ENCODE assay signal across 29 mouse cellular contexts in the genomic region with DNA sequence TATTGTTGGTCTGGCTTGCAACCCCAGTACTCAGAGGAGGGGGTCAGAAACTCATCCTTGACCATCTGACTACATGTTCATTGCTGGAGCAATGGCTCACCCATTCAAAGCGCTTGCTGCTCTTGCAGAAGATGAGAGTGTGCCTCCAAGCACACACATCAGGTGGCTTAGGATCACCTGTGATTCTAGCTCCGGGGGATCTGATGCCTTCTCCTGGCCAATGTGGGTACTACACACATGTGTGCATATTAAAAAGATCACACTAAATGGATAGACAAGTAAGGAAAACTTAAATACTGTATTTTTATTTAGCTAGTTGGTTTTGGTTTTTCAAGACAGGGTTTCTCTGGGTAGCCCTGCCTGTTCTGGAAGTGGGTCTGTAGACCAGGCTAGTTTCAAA. TPM values are rescaled to one million over a fixed set of nuclear protein-coding genes. Genes with fewer than 3 reads are reported as not detected.
DNase-seq lines count a peak whose midpoint lies in the region; ATAC-seq and TF ChIP-seq lines count a peak whose summit lies in the region.
"Had no signal": no experiment of that assay in that cellular context is flagged by ENCODE, and none has a peak within 500 bp of the region (broad histone marks: within the 10 kb centered on the region; RNA-seq: fewer than 3 reads in every experiment).

No protein-coding gene starts in this region.

- no peaks in the 10 kb centered on the region for H3K79me2 ChIP-seq in heart, adult 2 months (replicated peaks; ENCODE audit: control insufficient read depth, insufficient read depth, low read length)

- no peak for DNase-seq in heart, adult 2 months
- DNase-seq in heart, adult 9 months (ENCODE audit: low spot score in 2 of 2), result no peak
- no peak for DNase-seq in liver, postnatal 0 days
- DNase-seq in ES-CJ7 (ENCODE audit: low read depth, low spot score), result peak; percentile 44
- no peak for DNase-seq in gastrocnemius, adult 8-10 months (ENCODE audit: low spot score in 2 of 2)
- DNase-seq: B cell, adult 2 months; cerebellum, postnatal 10 days; heart, adult 18-20 months; heart, postnatal 4 days; kidney, adult 2 months; kidney, postnatal 14 days; midbrain, embryonic 14.5 days; right cerebral cortex, postnatal 25 days; thymus, adult 18-20 months had no signal

- 82% methylated on average over 2 of the region's 2 CpGs for WGBS in heart, adult 2 months
- 82% methylated on average over 2 of the region's 2 CpGs for WGBS in liver, postnatal 0 days (ENCODE audit: insufficient replicate concordance)
- WGBS in liver, embryonic 12.5 days (ENCODE audit: insufficient replicate concordance), result 78% methylated on average over 2 of the region's 2 CpGs
- 90% methylated on average over 2 of the region's 2 CpGs for WGBS in olfactory bulb, adult 2 months

- no peak overlapping the region for H3K27ac ChIP-seq in heart, adult 2 months
- H3K27ac ChIP-seq in liver, postnatal 0 days (ENCODE audit: low read depth), result no peak overlapping the region
- no peak overlapping the region for H3K27ac ChIP-seq in liver, embryonic 12.5 days
- peak overlapping the region; percentile 30; the same call in 1 of the 2 replicates for H3K27ac ChIP-seq in olfactory bulb, adult 2 months (ENCODE audit: insufficient read depth, low read depth, low read length)
- H3K27ac ChIP-seq: embryonic facial prominence, embryonic 13.5 days; forebrain, embryonic 15.5 days; heart, embryonic 15.5 days; limb, embryonic 13.5 days; neural tube, embryonic 15.5 days had no signal

- intact Hi-C loops in heart, adult 2 months (cut with DNase I), result no loop called here

- TF ChIP-seq POLR2A in heart, adult 2 months (IDR thresholded peaks at IDR 0.05; ENCODE audit: insufficient read depth, low read depth, low read length), result no peak
- no peak for TF ChIP-seq POLR2A in olfactory bulb, adult 2 months (IDR thresholded peaks at IDR 0.05; ENCODE audit: insufficient read depth, low read depth, low read length)

- H3K4me3 ChIP-seq in heart, adult 2 months, result no peak overlapping the region
- no peak overlapping the region for H3K4me3 ChIP-seq in liver, postnatal 0 days (ENCODE audit: low read depth, low read length)
- H3K4me3 ChIP-seq in liver, embryonic 12.5 days, result no peak overlapping the region
- H3K4me3 ChIP-seq in olfactory bulb, adult 2 months (ENCODE audit: insufficient read depth, low read depth, low read length), result no peak overlapping the region
- H3K4me3 ChIP-seq: embryonic facial prominence, embryonic 13.5 days; forebrain, embryonic 15.5 days; heart, embryonic 15.5 days; limb, embryonic 13.5 days; megakaryocyte, embryonic 14.5 days; neural tube, embryonic 15.5 days had no signal

- peaks cover 6% of the 10 kb centered on the region for H3K4me1 ChIP-seq in heart, adult 2 months (ENCODE audit: control insufficient read depth, insufficient read depth, low read length)
- peaks cover 3% of the 10 kb centered on the region; the same call in 1 of the 2 replicates for H3K4me1 ChIP-seq in liver, postnatal 0 days (ENCODE audit: insufficient read depth)
- H3K4me1 ChIP-seq in liver, embryonic 12.5 days, result peaks cover 52% of the 10 kb centered on the region
- peaks cover 42% of the 10 kb centered on the region for H3K4me1 ChIP-seq in olfactory bulb, adult 2 months (ENCODE audit: control insufficient read depth, insufficient read depth, low read length)

- no peak overlapping the region for H3K9ac ChIP-seq in heart, adult 2 months (ENCODE audit: low read depth, low read length)
- H3K9ac ChIP-seq in liver, postnatal 0 days (replicated peaks), result no peak overlapping the region
- no peak overlapping the region for H3K9ac ChIP-seq in liver, embryonic 12.5 days
- H3K9ac ChIP-seq: forebrain, embryonic 15.5 days; heart, embryonic 15.5 days; limb, embryonic 13.5 days; neural tube, embryonic 15.5 days had no signal

- TF ChIP-seq EP300 in heart, adult 2 months (IDR thresholded peaks at IDR 0.05; ENCODE audit: insufficient read depth, low read depth, low read length), result no peak
- TF ChIP-seq EP300 in liver, postnatal 0 days (IDR thresholded peaks at IDR 0.05; ENCODE audit: low read depth), result no peak

- H3K4me2 ChIP-seq in liver, postnatal 0 days (ENCODE audit: low read depth, low read length), result no peak overlapping the region
- H3K4me2 ChIP-seq in liver, embryonic 12.5 days, result no peak overlapping the region
- H3K4me2 ChIP-seq: embryonic facial prominence, embryonic 13.5 days; forebrain, embryonic 15.5 days; heart, embryonic 15.5 days; limb, embryonic 13.5 days; neural tube, embryonic 15.5 days had no signal

- no peak for ATAC-seq in liver, postnatal 0 days
- ATAC-seq in liver, embryonic 12.5 days, result no peak
- ATAC-seq: forebrain, embryonic 15.5 days; hindbrain, embryonic 16.5 days had no signal

- TF ChIP-seq CTCF in heart, adult 2 months (IDR thresholded peaks at IDR 0.05), result peak; percentile 32
- peak; percentile 42 for TF ChIP-seq CTCF in liver, postnatal 0 days (IDR thresholded peaks at IDR 0.05; ENCODE audit: low read depth)
- no peak for TF ChIP-seq CTCF in olfactory bulb, adult 2 months (IDR thresholded peaks at IDR 0.05; ENCODE audit: insufficient read depth, low read depth, low read length)

- no peaks in the 10 kb centered on the region for H3K27me3 ChIP-seq in heart, adult 2 months (ENCODE audit: control insufficient read depth, insufficient read depth, low read length)
- H3K27me3 ChIP-seq in liver, postnatal 0 days (ENCODE audit: insufficient read depth, low read length), result peaks cover 9% of the 10 kb centered on the region
- H3K27me3 ChIP-seq in liver, embryonic 12.5 days (replicated peaks), result peaks cover 28% of the 10 kb centered on the region
- H3K27me3 ChIP-seq: forebrain, embryonic 15.5 days; heart, embryonic 15.5 days; limb, embryonic 13.5 days; neural tube, embryonic 15.5 days had no signal

- no peaks in the 10 kb centered on the region for H3K36me3 ChIP-seq in heart, adult 2 months (ENCODE audit: control insufficient read depth, insufficient read depth, low read length)
- H3K36me3 ChIP-seq in liver, postnatal 0 days (replicated peaks; ENCODE audit: insufficient read depth, low read length), result no peaks in the 10 kb centered on the region
- no peaks in the 10 kb centered on the region for H3K36me3 ChIP-seq in liver, embryonic 12.5 days
- H3K36me3 ChIP-seq: embryonic facial prominence, embryonic 13.5 days; forebrain, embryonic 15.5 days; heart, embryonic 15.5 days; limb, embryonic 13.5 days had no signal

- no peaks in the 10 kb centered on the region for H3K9me3 ChIP-seq in liver, postnatal 0 days (ENCODE audit: low read length)
- no peaks in the 10 kb centered on the region for H3K9me3 ChIP-seq in liver, embryonic 12.5 days (replicated peaks)
- H3K9me3 ChIP-seq: embryonic facial prominence, embryonic 13.5 days; forebrain, embryonic 15.5 days; heart, embryonic 15.5 days; limb, embryonic 13.5 days; megakaryocyte, embryonic 14.5 days; neural tube, embryonic 15.5 days had no signal

RNA-seq across cellular contexts. Expression of a gene that starts 4.5 kb away (rescaled TPM):
- total RNA-seq in heart, adult 2 months (2021), result 10 to 100 TPM; 66.1 to 92.7 TPM
- 85.7 and 111 TPM in 2 replicates for polyA plus RNA-seq in heart, adult 2 months (2012; rRNA removed)
- 0.52 and 0.59 TPM in 2 replicates for polyA plus RNA-seq in liver, postnatal 0 days (2015; fragmentation: Nextera tagmentation; extraction: Ambion mirVana)
- polyA plus RNA-seq in liver, embryonic 12.5 days (2016; fragmentation: Nextera tagmentation; extraction: Ambion mirVana), result 1.8 and 2.5 TPM in 2 replicates
- not detected in 2 replicates for polyA plus RNA-seq in olfactory bulb, adult 2 months (2012; ENCODE audit: insufficient read depth, insufficient read length, low replicate concordance, missing spikeins)
- 1 to 10 TPM in 2 of 4 experiments, under 1 TPM in 2; 0.67 to 1.9 (median 0.90) TPM for total RNA-seq in gastrocnemius, adult 8-10 months (2022)

RNA-seq across cellular contexts. Expression of a gene that starts 15.0 kb away (rescaled TPM):
- total RNA-seq in heart, adult 2 months (2021), result 1 to 10 TPM; 5.9 to 8.1 TPM
- polyA plus RNA-seq in heart, adult 2 months (2012; rRNA removed), result 7.2 and 10.2 TPM in 2 replicates
- 57.0 and 57.3 TPM in 2 replicates for polyA plus RNA-seq in liver, postnatal 0 days (2015; fragmentation: Nextera tagmentation; extraction: Ambion mirVana)
- polyA plus RNA-seq in liver, embryonic 12.5 days (2016; fragmentation: Nextera tagmentation; extraction: Ambion mirVana), result 87.2 and 96.3 TPM in 2 replicates
- polyA plus RNA-seq in olfactory bulb, adult 2 months (2012; ENCODE audit: insufficient read depth, insufficient read length, low replicate concordance, missing spikeins), result not detected in 2 replicates
- 10 to 100 TPM in 1 of 4 experiments, 1 to 10 TPM in 3; 7.2 to 10.2 (median 8.2) TPM for total RNA-seq in gastrocnemius, adult 8-10 months (2022)

RNA-seq across cellular contexts. Expression of a gene that starts 19.7 kb away (rescaled TPM):
- 10 to 100 TPM; 22.0 to 26.7 TPM for total RNA-seq in heart, adult 2 months (2021)
- 27.7 and 34.4 TPM in 2 replicates for polyA plus RNA-seq in heart, adult 2 months (2012; rRNA removed)
- 9.8 and 10.1 TPM in 2 replicates for polyA plus RNA-seq in liver, postnatal 0 days (2015; fragmentation: Nextera tagmentation; extraction: Ambion mirVana)
- 24.6 and 28.0 TPM in 2 replicates for polyA plus RNA-seq in liver, embryonic 12.5 days (2016; fragmentation: Nextera tagmentation; extraction: Ambion mirVana)
- polyA plus RNA-seq in olfactory bulb, adult 2 months (2012; ENCODE audit: insufficient read depth, insufficient read length, low replicate concordance, missing spikeins), result not detected in 2 replicates
- total RNA-seq in gastrocnemius, adult 8-10 months (2022), result 10 to 100 TPM; 15.6 to 17.9 (median 15.9) TPM

RNA-seq across cellular contexts. Expression of a gene that starts 39.3 kb away (rescaled TPM):
- not detected for total RNA-seq in heart, adult 2 months (2021)
- polyA plus RNA-seq in heart, adult 2 months (2012; rRNA removed), result not detected in 2 replicates
- not detected in 2 replicates for polyA plus RNA-seq in liver, postnatal 0 days (2015; fragmentation: Nextera tagmentation; extraction: Ambion mirVana)
- not detected in 2 replicates for polyA plus RNA-seq in liver, embryonic 12.5 days (2016; fragmentation: Nextera tagmentation; extraction: Ambion mirVana)
- not detected in 2 replicates for polyA plus RNA-seq in olfactory bulb, adult 2 months (2012; ENCODE audit: insufficient read depth, insufficient read length, low replicate concordance, missing spikeins)
- not detected for total RNA-seq in gastrocnemius, adult 8-10 months (2022)
- total RNA-seq: adrenal gland, adult 18-20 months; heart, adult 18-20 months; heart, postnatal 4 days; left cerebral cortex, postnatal 10 days had no signal
- polyA plus RNA-seq: embryonic facial prominence, embryonic 13.5 days; forebrain, embryonic 15.5 days; heart, embryonic 15.5 days; hindbrain, embryonic 16.5 days; limb, embryonic 13.5 days; liver, embryonic 16.5 days; midbrain, embryonic 14.5 days; neural tube, embryonic 15.5 days; spleen, adult 2 months; stomach, embryonic 14.5 days; urinary bladder, adult 2 months had no signal

RNA-seq across cellular contexts. Expression of a gene that starts 46.6 kb away (rescaled TPM):
- total RNA-seq in heart, adult 2 months (2021), result 10 to 100 TPM; 18.9 to 24.3 TPM
- polyA plus RNA-seq in heart, adult 2 months (2012; rRNA removed), result 18.6 and 20.3 TPM in 2 replicates
- 25.7 and 27.8 TPM in 2 replicates for polyA plus RNA-seq in liver, postnatal 0 days (2015; fragmentation: Nextera tagmentation; extraction: Ambion mirVana)
- polyA plus RNA-seq in liver, embryonic 12.5 days (2016; fragmentation: Nextera tagmentation; extraction: Ambion mirVana), result 94.9 and 98.7 TPM in 2 replicates
- 1,163 TPM in 1 of 2 replicates, not detected in the other for polyA plus RNA-seq in olfactory bulb, adult 2 months (2012; ENCODE audit: insufficient read depth, insufficient read length, low replicate concordance, missing spikeins)
- total RNA-seq in gastrocnemius, adult 8-10 months (2022), result 10 to 100 TPM; 20.6 to 24.5 (median 24.2) TPM
